Mouse (Mus musculus) hindbrain, embryonic 11.5 days (tissue): Measurements from ENCODE around the gene Cbl. TPM values are rescaled to one million over a fixed set of nuclear protein-coding genes. Genes with fewer than 3 reads are reported as not detected.

Experiments used
- ATAC-seq: fragments of 200-750 bp; cut with Nextera tagmentation; 2 replicates; pipeline ENCODE4 v1.8.0; 2017; ENCODE audit warnings: mild to moderate bottlenecking, moderate TSS enrichment, moderate library complexity; ENCODE audit not compliant: low FRiP score
- DNase-seq: peaks from one replicate; pipeline ENCODE4 v3.0.0-alpha.2; 2015; ENCODE audit warnings: low spot score
- H3K27ac ChIP-seq: fragments of 300-500 bp; sonication (generic); 2 replicates; pipeline ENCODE4 v1.5.1; 2014; ENCODE audit warnings: mild to moderate bottlenecking, low read depth, low read length
- H3K27me3 ChIP-seq: fragments of 300-500 bp; sonication (generic); 2 replicates; pipeline ENCODE4 v1.6.1; 2014; ENCODE audit warnings: mild to moderate bottlenecking, low read length, moderate library complexity, mixed read lengths; ENCODE audit not compliant: control insufficient read depth, insufficient read depth
- H3K36me3 ChIP-seq: fragments of 300-500 bp; sonication (generic); 2 replicates; pipeline ENCODE4 v1.6.1; 2014; ENCODE audit warnings: mild to moderate bottlenecking, low read length, moderate library complexity, mixed read lengths; ENCODE audit not compliant: control insufficient read depth, insufficient read depth
- H3K4me1 ChIP-seq: fragments of 300-500 bp; sonication (generic); replicated peaks from 2 replicates; pipeline ENCODE4 v1.6.1; 2014; ENCODE audit warnings: low read length, mixed read lengths; ENCODE audit not compliant: control insufficient read depth, insufficient read depth
- H3K4me2 ChIP-seq: fragments of 300-500 bp; sonication (generic); replicated peaks from 2 replicates; pipeline ENCODE4 v1.6.1; 2014; ENCODE audit warnings: mild to moderate bottlenecking, low read depth, low read length
- H3K4me3 ChIP-seq: fragments of 300-500 bp; sonication (generic); 2 replicates; pipeline ENCODE4 v1.5.1; 2014; ENCODE audit warnings: low read depth, low read length
- H3K9ac ChIP-seq: fragments of 300-500 bp; sonication (generic); 2 replicates; pipeline ENCODE4 v1.6.1; 2014; ENCODE audit warnings: low read depth, low read length
- H3K9me3 ChIP-seq: fragments of 300-500 bp; sonication (generic); 2 replicates; pipeline ENCODE4 v1.6.1; 2016; ENCODE audit warnings: low read length; ENCODE audit not compliant: control insufficient read depth
- WGBS: fragments of 180-500 bp; shearing (Covaris S2); extraction: QIAGEN DNeasy Blood & Tissue Kit; methylation state at CpG from one replicate; pipeline ENCODE4 v1.1.7; 2014; 5-methylcytosine and 5-hydroxymethylcytosine counted together
- polyA plus RNA-seq: library from polyadenylated mRNA; unstranded; fragments of >200 nt; fragmentation: Nextera tagmentation; extraction: Ambion mirVana; gene quantifications from 2 replicates; pipeline ENCODE4 v1.2.1, GENCODE M21; 2014

The Cbl gene
- polyA plus RNA-seq, 1 experiment from 2014 or later: 24.7 TPM

GRCm38 (mm10) chr9:44261388-44261787, 27.5 kb upstream of the Cbl start:
- no peak for ATAC-seq
- WGBS: 84% methylated on average over 14 of the region's 14 CpGs
- H3K4me3 ChIP-seq: no peak overlapping the region

GRCm38 (mm10) chr9:44259014-44259413, 25.2 kb upstream of the Cbl start:
- 73% methylated on average over 10 of the region's 10 CpGs for WGBS
- Histone ChIP-seq H3K4me3 (no peak overlapping the region), H3K4me2 (no peak overlapping the region), H3K27ac (no peak overlapping the region), H3K4me1 (no peaks in the 10 kb centered on the region; the same call in 1 of the 2 replicates), H3K9me3 (no peaks in the 10 kb centered on the region), H3K9ac (no peak overlapping the region), H3K36me3 (no peaks in the 10 kb centered on the region), H3K27me3 (no peaks in the 10 kb centered on the region)
- ATAC-seq (no peak), DNase-seq (no peak)

More at GRCm38 (mm10) chr9:44261388-44261787, 27.5 kb upstream of the Cbl start:
- Histone ChIP-seq H3K27me3 (no peaks in the 10 kb centered on the region), H3K4me2 (no peak overlapping the region), H3K27ac (no peak overlapping the region), H3K36me3 (no peaks in the 10 kb centered on the region), H3K9ac (no peak overlapping the region), H3K4me1 (no peaks in the 10 kb centered on the region), H3K9me3 (no peaks in the 10 kb centered on the region)
- no peak for DNase-seq

- no peak for ATAC-seq
- WGBS: 89% methylated on average over 8 of the region's 8 CpGs
These were observed 22.4 kb upstream of the Cbl start for GRCm38 (mm10) chr9:44256213-44256612.

GRCm38 (mm10) chr9:44255136-44255521, 21.3 kb upstream of the Cbl start:
- Histone ChIP-seq H3K36me3 (no peaks in the 10 kb centered on the region), H3K27me3 (no peaks in the 10 kb centered on the region), H3K27ac (0 out of 2 replicates have a peak overlapping the region, but pooled peaks have one; percentile 19), H3K9me3 (no peaks in the 10 kb centered on the region), H3K4me2 (no peak overlapping the region), H3K9ac (no peak overlapping the region), H3K4me1 (no peaks in the 10 kb centered on the region; the same call in none of the 2 replicates), H3K4me3 (no peak overlapping the region)
- WGBS: 56% methylated on average over 6 of the region's 6 CpGs
- DNase-seq (no peak), ATAC-seq (no peak)

More at GRCm38 (mm10) chr9:44256213-44256612, 22.4 kb upstream of the Cbl start:
- Histone ChIP-seq H3K27ac (no peak overlapping the region), H3K4me3 (no peak overlapping the region), H3K9ac (no peak overlapping the region), H3K4me2 (no peak overlapping the region), H3K4me1 (no peaks in the 10 kb centered on the region; the same call in 1 of the 2 replicates), H3K27me3 (no peaks in the 10 kb centered on the region), H3K36me3 (no peaks in the 10 kb centered on the region), H3K9me3 (no peaks in the 10 kb centered on the region)
- DNase-seq: no peak

- ATAC-seq (no peak), DNase-seq (peak; percentile 24)
- Histone ChIP-seq H3K4me2 (no peak overlapping the region), H3K9ac (no peak overlapping the region), H3K4me3 (no peak overlapping the region), H3K4me1 (no peaks in the 10 kb centered on the region; the same call in none of the 2 replicates), H3K9me3 (no peaks in the 10 kb centered on the region), H3K27me3 (no peaks in the 10 kb centered on the region), H3K27ac (no peak overlapping the region), H3K36me3 (no peaks in the 10 kb centered on the region)
- 11% methylated on average over 5 of the region's 5 CpGs for WGBS
These were observed 20.8 kb upstream of the Cbl start for GRCm38 (mm10) chr9:44254508-44255135.

- Histone ChIP-seq H3K27me3 (no peaks in the 10 kb centered on the region), H3K27ac (no peak overlapping the region), H3K4me2 (no peak overlapping the region; the same call in 1 of the 2 replicates), H3K4me3 (no peak overlapping the region), H3K36me3 (no peaks in the 10 kb centered on the region), H3K9ac (no peak overlapping the region), H3K4me1 (no peaks in the 10 kb centered on the region; the same call in none of the 2 replicates), H3K9me3 (no peaks in the 10 kb centered on the region)
- ATAC-seq (no peak), DNase-seq (no peak)
- WGBS: 82% methylated on average over 6 of the region's 6 CpGs
These were observed 19.6 kb upstream of the Cbl start for GRCm38 (mm10) chr9:44253441-44253840.

GRCm38 (mm10) chr9:44251314-44251713, 17.5 kb upstream of the Cbl start, which contains the start of gene Pdzd3:
TSS of gene Pdzd3 (minus strand) at chr9:44251471.
- no peak for ATAC-seq
- no peak for DNase-seq
- Histone ChIP-seq H3K36me3 (no peaks in the 10 kb centered on the region), H3K9ac (no peak within 1 kb of the TSS), H3K9me3 (no peaks in the 10 kb centered on the region), H3K27ac (no peak within 1 kb of the TSS), H3K4me3 (no peak within 1 kb of the TSS), H3K4me2 (no peak within 1 kb of the TSS), H3K27me3 (no peaks in the 10 kb centered on the region), H3K4me1 (no peaks in the 10 kb centered on the region; the same call in none of the 2 replicates)
- WGBS: 76% methylated on average over 10 of the region's 10 CpGs

GRCm38 (mm10) chr9:44250445-44250844, 16.6 kb upstream of the Cbl start:
- H3K9me3 ChIP-seq: no peaks in the 10 kb centered on the region
- no peaks in the 10 kb centered on the region for H3K36me3 ChIP-seq
- no peak overlapping the region for H3K4me2 ChIP-seq
- ATAC-seq (no peak), DNase-seq (no peak)
- WGBS: 56% methylated on average over 4 of the region's 4 CpGs
- no peak overlapping the region for H3K9ac ChIP-seq
- no peak overlapping the region for H3K4me3 ChIP-seq
- no peak overlapping the region for H3K27ac ChIP-seq
- H3K27me3 ChIP-seq: no peaks in the 10 kb centered on the region
- H3K4me1 ChIP-seq: no peaks in the 10 kb centered on the region; the same call in none of the 2 replicates
